In genomic region chr12:73617652-73618051, GRCm38 (mm10) we compare ENCODE assay signal across 9 mouse cellular contexts. TPM values are rescaled to one million over a fixed set of nuclear protein-coding genes. Genes with fewer than 3 reads are reported as not detected.
DNase-seq lines count a peak whose midpoint lies in the region; ATAC-seq and TF ChIP-seq lines count a peak whose summit lies in the region.
"Had no signal": no experiment of that assay in that cellular context is flagged by ENCODE, and none has a peak within 500 bp of the region (broad histone marks: within the 10 kb centered on the region; RNA-seq: fewer than 3 reads in every experiment).

No protein-coding gene starts in this region.

- no peak for TF ChIP-seq CTCF in layer of hippocampus, adult 2 months (conservative IDR thresholded peaks at IDR 0.05)

- DNase-seq in fat pad, adult 2 months (ENCODE audit: extremely low read depth, low read depth, low spot score): peak; percentile 77
- DNase-seq in kidney, adult 18-20 months: peak; percentile 56
- peak; percentile 87 for DNase-seq in lung, postnatal 25 days (ENCODE audit: low spot score)
- DNase-seq in left cerebral cortex, adult 9 months (ENCODE audit: low spot score in 2 of 2): no peak
- DNase-seq in thymus, postnatal 10 days (ENCODE audit: low spot score in 2 of 2): no peak
- DNase-seq in layer of hippocampus, adult 2 months (ENCODE audit: low spot score in 2 of 2): no peak

- H3K27ac ChIP-seq in layer of hippocampus, adult 2 months: no peak overlapping the region

- H3K4me3 ChIP-seq in layer of hippocampus, adult 2 months: no peak overlapping the region

- ATAC-seq in CD4-positive, CD25-positive, alpha-beta regulatory T cell, adult 4 months: peak; percentile 40
- no peak for ATAC-seq in erythroblast, adult 5-6 weeks (replicated peaks; ENCODE audit: low FRiP score, poor library complexity, severe bottlenecking)
- ATAC-seq: hindbrain, embryonic 16.5 days had no signal

RNA-seq across cellular contexts. Expression of gene Prkch, which starts 33.1 kb away (rescaled TPM):
- polyA plus RNA-seq in CD4-positive, CD25-positive, alpha-beta regulatory T cell, adult 4 months (2017; shearing (Covaris generic)): 10 to 100 TPM; 73.0 to 76.1 TPM
- 2.5 and 2.7 TPM in 2 replicates for total RNA-seq in erythroblast, adult 5-6 weeks (2015; ENCODE audit: low replicate concordance)
- total RNA-seq in erythroblast, adult 5-6 weeks (2017; ENCODE audit: low replicate concordance): 2.1 and 2.4 TPM in 2 replicates
- total RNA-seq in layer of hippocampus, adult 2 months (2021): 1 to 10 TPM; 3.2 to 3.7 TPM

Comparison
In these comparisons a context has a peak if more than half of its experiments do, and no peak if none do; other contexts are left out.
1. DNase-seq: peak in fat pad, adult 2 months (single experiment), kidney, adult 18-20 months (single experiment) and lung, postnatal 25 days (single experiment); none in left cerebral cortex, adult 9 months (0 of 2), thymus, postnatal 10 days (0 of 2) and layer of hippocampus, adult 2 months (0 of 2).